Mouse (Mus musculus): ENCODE measurements around the gene Reps2.

Reps2 gene

DNA sequence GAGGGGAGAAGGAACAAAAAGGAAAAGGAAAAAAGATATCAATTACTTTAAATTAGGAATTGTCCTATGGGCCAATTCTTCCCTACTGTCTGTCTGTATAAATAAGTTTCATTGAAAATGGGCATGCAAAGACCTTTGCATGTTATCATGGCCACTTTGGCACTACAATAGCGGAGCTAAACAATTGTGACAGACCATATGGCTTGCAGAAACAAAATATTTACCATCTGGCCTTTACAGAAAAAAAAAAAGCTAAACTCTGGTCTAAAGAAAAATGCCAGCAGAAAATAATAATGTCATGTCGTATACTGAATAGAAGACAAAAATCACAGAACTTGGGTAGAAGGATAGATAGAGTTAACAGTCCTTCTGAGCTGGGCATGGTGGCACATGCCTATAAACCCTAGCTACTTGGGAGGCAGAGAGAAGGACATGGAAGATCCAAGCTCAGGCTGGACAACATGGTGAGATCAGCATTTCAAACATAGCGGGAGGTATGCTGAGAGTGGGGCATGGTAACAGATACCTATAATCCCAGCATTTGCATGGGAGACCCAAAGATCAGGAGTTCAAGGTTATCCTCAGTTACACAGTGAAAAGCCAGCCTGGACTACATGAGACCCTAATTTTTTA, 54.2 kb downstream of the Reps2 start:
- no peak for DNase-seq (ENCODE audit: low read depth, low spot score)

GRCm38 (mm10) chrX:162584349-162584748, 59.1 kb downstream of the Reps2 start:
- DNase-seq (ENCODE audit: low read depth, low spot score): no peak

DNA sequence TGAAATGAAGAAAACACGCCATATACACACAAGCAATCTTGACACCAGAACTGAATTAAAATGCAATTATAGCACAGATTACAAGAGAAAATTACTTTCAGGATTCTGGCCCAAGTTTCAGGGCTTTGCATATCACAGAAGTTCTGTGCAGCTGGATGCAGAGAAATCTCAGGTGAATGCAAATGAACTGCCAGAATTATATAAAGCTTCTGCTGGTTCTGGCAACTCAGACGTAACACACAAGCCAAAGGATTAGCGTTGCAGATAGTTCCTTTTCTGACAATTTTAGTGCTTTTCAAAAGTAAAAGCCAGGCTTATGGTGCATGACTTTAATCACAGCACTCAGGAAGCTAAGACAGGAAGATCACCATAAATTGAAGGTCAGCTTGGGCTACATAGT, 62.9 kb downstream of the Reps2 start:
- no peak for DNase-seq (ENCODE audit: low read depth, low spot score)

DNA sequence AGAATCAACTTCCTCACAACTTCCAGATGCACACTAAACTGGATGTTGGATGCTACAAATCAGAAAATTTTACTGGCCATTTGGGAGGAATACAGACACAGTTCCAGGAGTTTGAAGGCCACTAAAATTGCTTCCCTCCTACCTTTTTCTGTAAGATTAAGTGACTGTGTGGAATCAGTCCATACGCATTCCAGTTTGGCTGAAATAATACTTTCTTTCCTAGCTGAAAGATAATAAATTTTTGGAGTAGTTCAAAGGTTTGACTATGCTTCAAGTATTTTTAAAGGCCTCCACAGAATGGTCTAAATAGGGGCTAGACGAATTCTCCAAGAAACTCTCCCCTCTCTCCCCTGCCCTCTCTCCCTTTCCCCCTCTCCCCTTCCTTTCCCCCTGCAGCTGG, 75.0 kb downstream of the Reps2 start:
- DNase-seq (ENCODE audit: low read depth, low spot score): no peak

- DNase-seq (ENCODE audit: low read depth, low spot score): no peak
Measured at GRCm38 (mm10) chrX:162565501-162565900, 77.9 kb downstream of the Reps2 start.

DNA sequence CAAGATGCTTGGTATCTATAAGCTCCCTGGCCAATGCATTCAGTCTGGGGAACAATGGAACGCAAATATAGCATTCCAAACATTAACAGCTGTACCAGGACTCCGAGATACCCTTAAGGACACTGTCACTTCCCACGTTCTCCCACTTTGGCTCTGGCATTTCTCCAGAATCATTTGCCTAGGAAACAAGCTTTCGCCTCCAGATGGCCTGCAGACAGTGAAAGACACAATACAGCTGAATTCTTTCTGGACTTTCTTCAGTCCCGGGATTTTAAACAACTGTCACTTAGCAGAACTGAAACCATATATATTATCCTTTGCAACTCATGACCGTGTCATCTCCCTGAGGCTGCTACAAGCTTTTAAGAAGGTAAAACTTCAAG, 87.0 kb downstream of the Reps2 start:
- no peak for DNase-seq (ENCODE audit: low read depth, low spot score)

DNA sequence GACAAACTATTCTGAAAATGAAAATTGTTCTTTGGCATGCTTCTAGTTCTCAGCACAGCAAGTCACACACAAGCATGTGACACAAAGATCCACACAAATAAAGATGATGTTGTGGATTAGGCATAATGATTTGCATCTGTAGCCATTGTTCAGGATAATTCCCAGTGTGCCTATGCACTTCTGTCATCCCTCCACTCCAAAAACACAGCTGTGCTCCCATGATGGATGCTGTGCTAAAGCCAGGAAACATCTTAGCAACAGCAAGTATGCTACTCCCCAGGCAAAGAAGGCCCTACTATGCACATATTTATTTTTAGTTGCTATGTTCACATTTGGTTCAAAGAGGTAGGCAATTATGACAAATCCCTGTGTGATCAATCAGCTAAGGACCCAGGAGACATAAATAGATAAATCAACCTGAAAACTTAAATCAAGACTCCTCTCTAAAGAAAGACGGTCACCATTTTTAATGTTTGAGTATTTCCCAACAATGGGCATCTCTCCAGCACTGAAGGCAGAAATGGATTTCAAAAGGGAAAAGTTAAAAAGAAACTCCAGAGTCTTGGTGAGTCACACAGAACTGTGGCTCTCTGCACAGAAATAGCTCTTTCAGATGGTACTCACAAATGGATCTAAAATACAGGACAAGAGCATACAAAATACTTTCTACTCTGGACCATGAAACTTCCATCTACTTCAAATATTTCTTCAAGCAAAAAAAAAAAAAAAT, 87.6 kb downstream of the Reps2 start:
- no peak for DNase-seq (ENCODE audit: low read depth, low spot score)

DNA sequence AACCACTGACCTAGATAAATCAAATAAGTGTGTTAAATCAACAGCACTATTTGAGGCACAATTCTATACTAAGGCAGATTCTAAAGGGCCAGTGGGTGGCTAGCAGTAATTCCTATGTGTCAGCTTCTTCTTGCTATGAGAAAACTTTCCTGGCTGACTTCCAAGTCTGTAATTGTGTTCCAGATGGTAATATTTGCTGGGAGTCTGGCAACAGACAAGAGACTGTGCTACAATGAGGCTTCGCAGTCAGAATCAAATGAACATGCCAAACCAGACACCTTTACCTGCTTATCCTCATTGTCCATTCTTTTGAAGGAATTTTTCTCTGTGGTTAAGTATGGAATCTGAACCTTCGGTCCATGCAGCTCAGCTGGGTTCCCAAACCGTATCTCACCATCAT, 88.9 kb downstream of the Reps2 start:
- DNase-seq (ENCODE audit: low read depth, low spot score): no peak

DNA sequence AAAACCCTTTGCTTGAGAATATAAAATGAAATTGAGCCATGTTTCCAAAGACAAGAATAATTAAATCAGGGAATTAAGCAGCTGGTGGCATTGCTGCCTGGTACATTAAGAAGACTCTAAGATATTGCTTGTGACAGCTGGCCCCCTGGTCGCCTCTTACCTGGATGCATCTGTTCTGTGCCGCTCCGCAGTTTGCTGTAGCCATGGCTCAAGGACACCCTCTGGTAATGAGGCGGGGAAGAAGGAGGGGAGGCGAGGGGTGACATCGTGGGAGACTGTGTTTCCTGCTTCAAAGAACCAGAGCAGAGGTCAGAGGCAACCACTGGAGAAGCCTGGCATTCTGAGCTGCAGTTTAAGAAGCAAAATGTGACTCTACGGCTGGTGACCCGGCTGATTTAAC, 91.1 kb downstream of the Reps2 start:
- DNase-seq (ENCODE audit: low read depth, low spot score): no peak

DNA sequence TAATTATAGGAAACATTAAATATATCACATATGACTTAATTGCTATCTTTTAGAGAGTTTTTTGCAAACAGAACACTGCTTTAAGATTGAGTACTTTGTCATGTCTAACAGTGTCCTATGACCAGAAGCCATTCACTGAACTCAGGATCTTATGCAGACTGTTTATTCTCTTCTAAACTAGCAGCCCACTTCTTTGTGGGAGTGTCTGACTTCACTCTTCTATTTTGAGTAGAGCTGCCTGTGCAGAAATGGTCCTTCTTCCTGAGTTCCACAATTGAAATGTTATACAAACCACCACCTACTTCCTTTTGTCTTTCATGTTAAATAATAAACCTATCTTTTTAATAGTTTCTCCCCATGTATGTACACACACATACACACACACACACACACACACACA, 98.4 kb downstream of the Reps2 start:
- no peak for DNase-seq (ENCODE audit: low read depth, low spot score)

GRCm38 (mm10) chrX:162542576-162543227, 100.7 kb downstream of the Reps2 start:
- no peak for DNase-seq (ENCODE audit: low read depth, low spot score)

DNA sequence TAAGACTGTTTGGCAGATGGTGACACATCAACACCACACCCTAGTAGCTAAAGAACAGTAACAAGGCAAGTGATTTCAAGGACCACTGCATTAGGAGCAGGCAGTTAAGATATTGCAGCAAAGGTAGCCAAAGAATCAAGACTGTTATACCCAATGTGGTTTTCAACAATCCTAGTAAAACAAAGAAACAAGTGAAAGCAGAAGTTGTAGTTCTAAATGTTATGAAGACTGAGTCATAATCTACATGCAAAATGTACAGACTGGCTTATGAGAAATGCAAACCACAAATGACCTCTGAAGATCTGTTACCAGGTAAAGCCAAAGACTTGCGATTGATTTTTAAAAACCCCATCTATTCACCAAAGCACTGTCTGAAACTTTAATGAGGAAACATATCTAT, 101.5 kb downstream of the Reps2 start:
- DNase-seq (ENCODE audit: low read depth, low spot score): no peak

- no peak for DNase-seq (ENCODE audit: low read depth, low spot score)
Measured at GRCm38 (mm10) chrX:162531016-162531415, 112.4 kb downstream of the Reps2 start.

DNA sequence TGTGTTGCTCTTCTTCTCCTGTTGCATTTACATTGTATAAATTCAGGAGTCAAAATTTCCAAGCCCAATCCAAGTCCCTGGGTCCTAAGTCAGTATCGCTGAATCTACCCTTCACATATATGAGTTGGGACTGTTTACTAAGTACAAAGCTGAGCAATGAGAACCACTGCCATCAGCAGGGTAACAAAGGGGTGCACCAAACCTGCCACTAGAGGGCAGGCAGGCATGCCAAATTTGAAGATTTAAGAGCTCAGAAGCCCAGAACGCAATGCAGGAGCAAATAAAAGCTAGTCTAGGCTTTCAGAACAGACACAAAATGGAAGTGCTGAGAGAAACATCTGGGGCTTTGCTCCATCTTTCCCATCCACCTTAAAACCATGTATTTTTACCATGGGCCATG, 116.2 kb downstream of the Reps2 start:
- DNase-seq (ENCODE audit: low read depth, low spot score): peak; percentile 33

DNA sequence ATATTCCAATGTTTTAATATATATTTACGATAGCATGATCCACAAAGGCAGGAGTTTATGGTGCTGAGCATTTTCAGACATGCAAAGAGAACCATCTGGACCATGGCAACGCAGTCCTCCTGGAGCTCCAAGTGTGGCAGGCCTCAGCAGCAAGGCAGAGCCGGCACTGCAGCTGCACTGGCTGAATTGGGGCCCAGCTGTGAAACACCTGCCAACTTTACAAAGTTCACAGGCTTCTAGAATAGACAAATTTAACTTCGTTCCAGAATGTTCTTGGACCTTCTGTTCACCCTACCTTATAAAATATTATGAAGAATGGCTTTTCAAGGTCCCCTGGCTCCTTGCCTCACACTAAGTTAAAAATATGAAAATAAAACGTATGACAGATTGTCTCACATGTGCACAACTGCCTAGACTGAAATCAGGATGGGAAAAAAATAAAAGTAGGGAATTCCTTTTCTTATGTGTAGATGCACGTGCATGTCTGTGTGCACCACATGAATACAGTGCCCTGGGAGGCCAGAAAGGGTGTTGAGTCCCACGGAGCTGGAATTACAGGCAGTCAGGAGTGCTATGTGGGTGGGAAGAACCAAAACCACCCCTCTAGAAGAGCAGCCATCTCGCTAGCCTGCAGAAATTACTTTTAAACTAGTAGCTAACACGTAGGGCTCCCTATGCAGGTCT, 121.5 kb downstream of the Reps2 start:
- no peak for DNase-seq (ENCODE audit: low read depth, low spot score)

- no peak for DNase-seq (ENCODE audit: low read depth, low spot score)
Measured at GRCm38 (mm10) chrX:162521197-162521596, 122.3 kb downstream of the Reps2 start.

DNA sequence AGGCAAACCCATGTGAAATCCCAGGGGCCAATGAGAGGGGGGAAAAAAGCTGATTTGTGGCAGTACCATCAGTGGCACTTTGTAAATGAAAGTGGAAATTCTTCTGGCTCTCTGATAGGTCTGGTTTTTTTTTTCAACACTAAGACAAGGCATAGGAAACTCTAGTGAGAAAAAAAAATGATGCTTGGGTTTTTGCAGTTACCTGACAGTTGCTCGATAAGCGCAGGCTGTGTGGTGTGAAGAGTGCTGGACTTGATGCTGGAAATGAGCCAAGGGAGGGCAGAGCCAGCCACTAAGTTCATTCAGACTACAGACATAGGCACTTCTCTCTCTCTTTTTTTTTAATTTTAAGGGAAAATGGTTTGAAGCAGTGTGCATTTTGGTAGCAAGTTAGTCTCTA, 123.1 kb downstream of the Reps2 start:
- DNase-seq (ENCODE audit: low read depth, low spot score): no peak

GRCm38 (mm10) chrX:162510426-162510980, 132.9 kb downstream of the Reps2 start:
- DNase-seq (ENCODE audit: low read depth, low spot score): peak; percentile 9

- DNase-seq (ENCODE audit: low read depth, low spot score): peak; percentile 93
Measured at GRCm38 (mm10) chrX:162505186-162505585, 138.3 kb downstream of the Reps2 start.

- no peak for DNase-seq (ENCODE audit: low read depth, low spot score)
Measured at GRCm38 (mm10) chrX:162503436-162503835, 140.0 kb downstream of the Reps2 start.

DNA sequence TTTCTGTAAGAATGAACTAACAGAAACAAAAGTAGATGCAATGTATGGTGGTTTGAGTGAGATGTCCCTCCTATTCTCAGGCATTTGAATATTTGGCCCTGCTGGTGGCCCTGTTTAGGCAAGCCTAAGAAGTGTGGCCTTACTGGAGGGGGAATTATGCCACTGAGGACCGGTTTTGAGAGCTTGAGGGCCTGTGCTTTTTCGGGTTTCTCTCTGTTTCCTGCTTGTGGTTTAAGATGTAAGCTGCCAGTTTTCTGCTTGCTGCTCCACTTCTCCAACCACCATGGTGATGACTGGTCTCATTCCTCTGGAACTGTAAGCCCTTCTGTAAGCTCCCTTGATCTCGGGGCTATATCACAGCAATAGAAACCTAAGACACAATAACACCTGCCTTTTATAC, 142.5 kb downstream of the Reps2 start:
- DNase-seq (ENCODE audit: low read depth, low spot score): no peak

DNA sequence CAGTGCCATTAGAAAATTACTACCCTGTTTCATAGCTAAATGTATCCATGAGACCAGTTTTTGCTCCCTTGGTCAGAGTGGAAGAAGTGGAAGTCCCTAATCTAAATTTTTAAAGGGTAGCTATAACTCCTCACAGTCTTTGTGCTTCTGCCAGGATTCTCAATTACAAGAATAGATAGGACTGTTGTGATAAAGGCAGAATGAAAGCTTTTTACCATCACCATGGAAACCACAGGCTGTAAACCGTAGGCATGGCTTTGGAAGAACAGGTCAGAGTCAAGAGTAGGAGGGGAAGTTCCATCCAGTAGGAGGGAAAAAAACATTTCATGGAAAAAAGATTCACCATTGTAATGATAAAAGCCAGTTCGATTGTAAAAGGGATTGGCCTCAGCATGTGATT, 147.0 kb downstream of the Reps2 start:
- DNase-seq (ENCODE audit: low read depth, low spot score): peak; percentile 8
